Mouse (Mus musculus): ENCODE results near the gene Gm26602. TPM values are rescaled to one million over a fixed set of nuclear protein-coding genes. Genes with fewer than 3 reads are reported as not detected.
"Not testable (repeated sequence)": the region's sequence is repeated elsewhere in the genome, so short reads cannot be mapped to it uniquely, and the experiment has no call there.

The Gm26602 gene
- total RNA-seq, 1 experiment, result 2.3 TPM

DNA sequence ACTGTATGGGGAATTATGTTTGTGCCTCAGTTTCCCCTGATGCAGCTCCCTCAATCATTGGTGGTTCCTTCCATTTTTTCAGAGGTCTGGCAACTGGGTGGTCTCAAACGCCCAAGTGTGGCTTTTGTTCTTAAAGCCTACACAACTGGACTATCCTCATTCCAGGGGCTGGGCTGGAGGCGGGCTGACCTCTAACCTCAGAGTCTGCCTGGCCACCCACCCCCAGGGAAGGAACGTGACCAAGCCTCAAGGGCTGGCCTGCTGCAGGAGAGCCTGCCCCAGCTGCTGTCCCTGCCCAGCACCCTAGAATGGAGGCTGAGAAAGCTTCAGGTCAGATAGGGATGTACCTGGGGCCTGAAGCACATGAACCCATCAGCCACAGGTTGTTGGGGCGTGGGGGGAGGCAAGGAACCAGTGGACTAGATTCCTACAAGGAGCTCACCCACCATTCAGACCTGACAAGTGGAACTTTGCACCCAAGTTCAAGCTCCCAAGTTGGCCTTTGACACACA, 46.0 kb downstream of the Gm26602 start:
- Histone ChIP-seq H3K9ac (ENCODE audit: insufficient read depth, low read depth, low read length, poor library complexity, severe bottlenecking) (no peak overlapping the region), H3K4me1 (ENCODE audit: control insufficient read depth in 2 of 2, insufficient read depth in 2 of 2, low read length in 2 of 2, poor library complexity in 1 of 2) (peaks cover 2 to 25% of the 10 kb centered on the region in 2 experiments; a peak in 2 of 4 replicates), H3K27ac (ENCODE audit: insufficient read depth, low read depth, low read length, poor library complexity, severe bottlenecking) (0 out of 2 replicates have a peak overlapping the region, but pooled peaks have one; percentile 83), H3K36me3 (ENCODE audit: control insufficient read depth, insufficient read depth, low read length, poor library complexity, severe bottlenecking) (peaks cover 9% of the 10 kb centered on the region), H3K9me3 (ENCODE audit: control insufficient read depth, insufficient read depth, low read depth, low read length) (no peaks in the 10 kb centered on the region), H3K4me3 (ENCODE audit: insufficient read depth in 1 of 2, low read depth in 1 of 2, low read length in 2 of 2, poor library complexity in 1 of 2, severe bottlenecking in 1 of 2) (no peak overlapping the region)
- no peak for DNase-seq (ENCODE audit: low read depth, low spot score)
- TF ChIP-seq HCFC1 (IDR thresholded peaks at IDR 0.05; ENCODE audit: borderline replicate concordance, insufficient read depth, low read length) (no peak), ZNF384 (IDR thresholded peaks at IDR 0.05; ENCODE audit: low read depth, low read length) (no peak), ZC3H11A (IDR thresholded peaks at IDR 0.05; ENCODE audit: borderline replicate concordance, low read depth, low read length) (no peak), MAFK (IDR thresholded peaks at IDR 0.05; ENCODE audit: insufficient read depth, low read depth, low read length) (no peak), CHD2 (IDR thresholded peaks at IDR 0.05; ENCODE audit: low read depth, low read length) (no peak)
- in situ Hi-C loops (cut with MboI; ENCODE audit: low sequenced_read_pairs in 2 of 2, unreplicated experiment in 2 of 2), result no loop called here

GRCm38 (mm10) chr10:79958140-79958816, 47.6 kb downstream of the Gm26602 start:
- DNase-seq (ENCODE audit: low read depth, low spot score), result peak; percentile 78
- peak overlapping the region; percentile 51; the same call in 1 of the 2 replicates for H3K9ac ChIP-seq (ENCODE audit: insufficient read depth, low read depth, low read length, poor library complexity, severe bottlenecking)
- H3K36me3 ChIP-seq (ENCODE audit: control insufficient read depth, insufficient read depth, low read length, poor library complexity, severe bottlenecking), result peaks cover 16% of the 10 kb centered on the region
- in situ Hi-C loops (cut with MboI; ENCODE audit: low sequenced_read_pairs in 2 of 2, unreplicated experiment in 2 of 2), result no loop called here
- H3K4me1 ChIP-seq (ENCODE audit: control insufficient read depth in 2 of 2, insufficient read depth in 2 of 2, low read length in 2 of 2, poor library complexity in 1 of 2), result peaks cover 2 to 25% of the 10 kb centered on the region in 2 experiments; a peak in 2 of 4 replicates
- H3K4me3 ChIP-seq (ENCODE audit: insufficient read depth in 1 of 2, low read depth in 1 of 2, low read length in 2 of 2, poor library complexity in 1 of 2, severe bottlenecking in 1 of 2), result 0 out of 4 replicates have a peak overlapping the region, but pooled peaks of 1 of the 2 experiments have one; percentile 1
- H3K9me3 ChIP-seq (ENCODE audit: control insufficient read depth, insufficient read depth, low read depth, low read length), result no peaks in the 10 kb centered on the region
- TF ChIP-seq ZC3H11A (IDR thresholded peaks at IDR 0.05; ENCODE audit: borderline replicate concordance, low read depth, low read length), result peak; percentile 65
- no peak for TF ChIP-seq HCFC1 (IDR thresholded peaks at IDR 0.05; ENCODE audit: borderline replicate concordance, insufficient read depth, low read length)
- no peak for TF ChIP-seq CHD2 (IDR thresholded peaks at IDR 0.05; ENCODE audit: low read depth, low read length)
- H3K27ac ChIP-seq (ENCODE audit: insufficient read depth, low read depth, low read length, poor library complexity, severe bottlenecking), result no peak overlapping the region

DNA sequence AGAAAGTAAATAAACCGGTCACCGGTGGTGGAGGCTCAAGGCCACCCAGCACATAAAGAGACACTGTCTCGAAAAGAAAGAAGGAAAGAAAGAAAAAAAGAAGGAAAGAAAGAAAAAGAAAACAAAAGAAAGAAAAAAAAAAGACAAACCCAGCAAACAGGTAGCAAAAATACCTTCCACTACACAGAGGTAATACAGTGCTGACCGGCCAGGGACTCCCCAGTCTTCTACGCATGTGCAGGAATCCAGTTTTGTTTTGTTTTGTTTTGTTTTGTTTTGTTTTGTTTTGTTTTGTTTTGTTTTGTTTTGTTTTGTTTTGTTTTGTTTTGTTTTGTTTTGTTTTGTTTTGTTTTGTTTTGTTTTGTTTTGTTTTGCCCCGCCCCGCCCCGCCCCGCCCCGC, 48.8 kb downstream of the Gm26602 start:
- H3K9me3 ChIP-seq (ENCODE audit: control insufficient read depth, insufficient read depth, low read depth, low read length); DNase-seq (ENCODE audit: low read depth, low spot score); H3K27ac ChIP-seq (ENCODE audit: insufficient read depth, low read depth, low read length, poor library complexity, severe bottlenecking); H3K4me3 ChIP-seq (ENCODE audit: insufficient read depth in 1 of 2, low read depth in 1 of 2, low read length in 2 of 2, poor library complexity in 1 of 2, severe bottlenecking in 1 of 2); in situ Hi-C loops (cut with MboI; ENCODE audit: low sequenced_read_pairs in 2 of 2, unreplicated experiment in 2 of 2); H3K9ac ChIP-seq (ENCODE audit: insufficient read depth, low read depth, low read length, poor library complexity, severe bottlenecking): not testable (repeated sequence)
- Histone ChIP-seq H3K4me1 (ENCODE audit: control insufficient read depth in 2 of 2, insufficient read depth in 2 of 2, low read length in 2 of 2, poor library complexity in 1 of 2) (peaks cover 2 to 25% of the 10 kb centered on the region in 2 experiments; a peak in 2 of 4 replicates), H3K36me3 (ENCODE audit: control insufficient read depth, insufficient read depth, low read length, poor library complexity, severe bottlenecking) (peaks cover 25% of the 10 kb centered on the region)

DNA sequence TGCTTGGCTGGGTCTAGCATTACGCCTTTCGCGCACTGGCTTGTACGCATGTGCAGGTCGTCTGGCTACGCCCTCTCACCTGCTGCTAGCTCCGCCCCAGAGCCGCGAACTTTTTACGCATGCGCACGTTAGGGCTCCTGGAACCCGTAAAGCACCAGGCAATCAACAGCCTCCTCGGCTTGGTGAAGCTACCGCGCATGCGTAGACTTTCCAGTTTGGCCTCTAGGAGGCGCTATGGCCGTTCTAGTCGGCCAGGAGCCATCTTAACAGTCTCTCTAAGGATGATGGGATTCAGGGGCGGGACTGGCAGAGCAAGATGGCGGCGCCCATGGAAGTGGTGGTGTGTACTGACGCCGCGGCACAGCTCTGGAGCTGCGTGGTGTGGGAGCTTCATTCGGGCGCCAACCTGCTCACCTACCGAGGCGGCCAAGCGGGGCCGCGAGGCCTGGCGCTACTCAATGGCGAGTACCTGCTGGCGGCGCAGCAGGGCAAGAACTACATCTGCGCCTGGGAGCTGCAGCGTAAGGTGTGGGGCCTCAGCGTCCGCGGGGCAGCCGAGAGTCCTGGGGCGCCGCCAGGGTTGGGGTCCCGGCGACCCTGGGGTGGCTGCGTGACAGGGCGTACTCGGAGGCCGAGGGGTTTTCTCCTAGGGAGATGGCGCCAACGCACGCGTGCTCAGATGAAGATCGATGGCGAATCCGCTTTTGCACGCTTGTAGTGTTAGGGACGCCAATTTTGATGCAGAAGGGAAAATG, 49.4 kb downstream of the Gm26602 start, which contains the start of gene Wdr18:
Wdr18 (plus strand) TSS at position 306 of the 755 bp plus-strand sequence.
- DNase-seq (ENCODE audit: low read depth, low spot score), result peak; percentile 100
- no peaks in the 10 kb centered on the region for H3K9me3 ChIP-seq (ENCODE audit: control insufficient read depth, insufficient read depth, low read depth, low read length)
- H3K36me3 ChIP-seq (ENCODE audit: control insufficient read depth, insufficient read depth, low read length, poor library complexity, severe bottlenecking), result peaks cover 31% of the 10 kb centered on the region
- TF ChIP-seq HCFC1 (IDR thresholded peaks at IDR 0.05; ENCODE audit: borderline replicate concordance, insufficient read depth, low read length) (peak; percentile 85), MAFK (IDR thresholded peaks at IDR 0.05; ENCODE audit: insufficient read depth, low read depth, low read length) (no peak), CHD2 (IDR thresholded peaks at IDR 0.05; ENCODE audit: low read depth, low read length) (no peak), ZNF384 (IDR thresholded peaks at IDR 0.05; ENCODE audit: low read depth, low read length) (no peak), ZC3H11A (IDR thresholded peaks at IDR 0.05; ENCODE audit: borderline replicate concordance, low read depth, low read length) (peak; percentile 27; the same call in 1 of the 2 replicates)
- peak within 1 kb of the TSS; percentile 34; the same call in 1 of the 2 replicates for H3K27ac ChIP-seq (ENCODE audit: insufficient read depth, low read depth, low read length, poor library complexity, severe bottlenecking)
- H3K9ac ChIP-seq (ENCODE audit: insufficient read depth, low read depth, low read length, poor library complexity, severe bottlenecking), result peak within 1 kb of the TSS; percentile 93
- peaks cover 2 to 24% of the 10 kb centered on the region in 2 experiments; a peak in 2 of 4 replicates for H3K4me1 ChIP-seq (ENCODE audit: control insufficient read depth in 2 of 2, insufficient read depth in 2 of 2, low read length in 2 of 2, poor library complexity in 1 of 2)
- H3K4me3 ChIP-seq (ENCODE audit: insufficient read depth in 1 of 2, low read depth in 1 of 2, low read length in 2 of 2, poor library complexity in 1 of 2, severe bottlenecking in 1 of 2), result peak within 1 kb of the TSS; percentile 86 to 94
- in situ Hi-C loops (cut with MboI; ENCODE audit: low sequenced_read_pairs in 2 of 2, unreplicated experiment in 2 of 2), result no loop called here

Other genes starting within 250 kb of the Gm26602 start
- 2.7 and 6.3 TPM in 2 replicates for gene Madcam1, start 246.3 kb upstream of the Gm26602 start, total RNA-seq (2012; rRNA removed)
- 29.9 and 46.7 TPM in 2 replicates for gene Tpgs1, start 241.5 kb upstream of the Gm26602 start, total RNA-seq (2012; rRNA removed)
- gene Cdc34, start 228.7 kb upstream of the Gm26602 start, total RNA-seq (2012; rRNA removed), result 491 and 507 TPM in 2 replicates
- 2.5 and 4.5 TPM in 2 replicates for gene Gzmm, start 221.8 kb upstream of the Gm26602 start, total RNA-seq (2012; rRNA removed)
- 858 and 1,196 TPM in 2 replicates for gene Bsg, start 206.4 kb upstream of the Gm26602 start, total RNA-seq (2012; rRNA removed)
- 5.0 and 11.8 TPM in 2 replicates for gene Hcn2, start 194.2 kb upstream of the Gm26602 start, total RNA-seq (2012; rRNA removed)
- 109 and 159 TPM in 2 replicates for gene Polrmt, start 164.3 kb upstream of the Gm26602 start, total RNA-seq (2012; rRNA removed)
- 1.5 and 1.9 TPM in 2 replicates for gene Fgf22, start 155.8 kb upstream of the Gm26602 start, total RNA-seq (2012; rRNA removed)
- gene Rnf126, start 143.9 kb upstream of the Gm26602 start, total RNA-seq (2012; rRNA removed), result 66.7 and 70.8 TPM in 2 replicates
- 5.7 and 7.1 TPM in 2 replicates for gene Fstl3, start 133.6 kb upstream of the Gm26602 start, total RNA-seq (2012; rRNA removed)
- 0.27 and 0.37 TPM in 2 replicates for gene Prss57, start 119.9 kb upstream of the Gm26602 start, total RNA-seq (2012; rRNA removed)
- 10.7 and 12.7 TPM in 2 replicates for gene Palm, start 117.3 kb upstream of the Gm26602 start, total RNA-seq (2012; rRNA removed)
- gene Misp, start 89.9 kb upstream of the Gm26602 start, total RNA-seq (2012; rRNA removed), result 1.7 and 2.2 TPM in 2 replicates
- 403 and 408 TPM in 2 replicates for gene Ptbp1, start 56.4 kb upstream of the Gm26602 start, total RNA-seq (2012; rRNA removed)
- 1.0 and 1.3 TPM in 2 replicates for gene Prtn3, start 36.4 kb upstream of the Gm26602 start, total RNA-seq (2012; rRNA removed)
- gene Plppr3, start 36.2 kb upstream of the Gm26602 start, total RNA-seq (2012; rRNA removed), result 3.7 and 7.8 TPM in 2 replicates
- not detected in 2 replicates for gene Elane, start 24.6 kb upstream of the Gm26602 start, total RNA-seq (2012; rRNA removed)
- not detected in 2 replicates for gene Cfd, start 20.0 kb upstream of the Gm26602 start, total RNA-seq (2012; rRNA removed)
- 21.0 and 24.9 TPM in 2 replicates for gene Med16, start 1.9 kb upstream of the Gm26602 start, total RNA-seq (2012; rRNA removed)
- 0.85 and 2.4 TPM in 2 replicates for gene Kiss1r, start 6.1 kb downstream of the Gm26602 start, total RNA-seq (2012; rRNA removed)
- gene R3hdm4, start 10.4 kb downstream of the Gm26602 start, total RNA-seq (2012; rRNA removed), result 24.0 and 28.2 TPM in 2 replicates
- gene Arid3a, start 16.2 kb downstream of the Gm26602 start, total RNA-seq (2012; rRNA removed), result 10.8 and 16.3 TPM in 2 replicates
- 155 and 195 TPM in 2 replicates for gene Wdr18, start 49.3 kb downstream of the Gm26602 start, total RNA-seq (2012; rRNA removed)
- gene Grin3b, start 59.9 kb downstream of the Gm26602 start, total RNA-seq (2012; rRNA removed), result 0.36 and 0.74 TPM in 2 replicates
- 127 and 220 TPM in 2 replicates for gene Tmem259, start 73.5 kb downstream of the Gm26602 start, total RNA-seq (2012; rRNA removed)
- 94.1 and 159 TPM in 2 replicates for gene Cnn2, start 77.7 kb downstream of the Gm26602 start, total RNA-seq (2012; rRNA removed)
- gene Abca7, start 85.6 kb downstream of the Gm26602 start, total RNA-seq (2012; rRNA removed), result 8.8 and 18.9 TPM in 2 replicates
- 17.0 and 20.9 TPM in 2 replicates for gene Arhgap45, start 105.8 kb downstream of the Gm26602 start, total RNA-seq (2012; rRNA removed)
- 266 and 293 TPM in 2 replicates for gene Polr2e, start 128.9 kb downstream of the Gm26602 start, total RNA-seq (2012; rRNA removed)
- 1,456 and 1,919 TPM in 2 replicates for gene Gpx4, start 136.3 kb downstream of the Gm26602 start, total RNA-seq (2012; rRNA removed)
- 36.6 and 49.3 TPM in 2 replicates for gene Sbno2, start 194.7 kb downstream of the Gm26602 start, total RNA-seq (2012; rRNA removed)
- gene Stk11, start 204.9 kb downstream of the Gm26602 start, total RNA-seq (2012; rRNA removed), result 124 and 141 TPM in 2 replicates
- 217 and 226 TPM in 2 replicates for gene Atp5d, start 227.8 kb downstream of the Gm26602 start, total RNA-seq (2012; rRNA removed)
- gene Cbarp, start 230.0 kb downstream of the Gm26602 start, total RNA-seq (2012; rRNA removed), result 20.9 and 41.0 TPM in 2 replicates
- gene Midn, start 237.4 kb downstream of the Gm26602 start, total RNA-seq (2012; rRNA removed), result 38.3 and 42.6 TPM in 2 replicates

All from ES-E14 (cell line).